Mouse (Mus musculus): ENCODE data around the gene C1qtnf2. TPM values are rescaled to one million over a fixed set of nuclear protein-coding genes. Genes with fewer than 3 reads are reported as not detected.

The C1qtnf2 gene
- polyA plus RNA-seq, 1 experiment from 2014 or later: 1.2 TPM

GRCm38 (mm10) chr11:43520521-43520920, 46.4 kb downstream of the C1qtnf2 start:
- Histone ChIP-seq H3K4me1 (peaks cover 16% of the 10 kb centered on the region), H3K4me3 (no peak overlapping the region), H3K9me3 (no peaks in the 10 kb centered on the region), H3K36me3 (replicated peaks) (no peaks in the 10 kb centered on the region), H3K27me3 (ENCODE audit: poor library complexity, severe bottlenecking) (peaks cover under 1% of the 10 kb centered on the region; the same call in 1 of the 2 replicates), H3K27ac (no peak overlapping the region)
- no peak for DNase-seq (ENCODE audit: extremely low spot score, low spot score)
- WGBS: 76% methylated on average over 3 of the region's 3 CpGs

GRCm38 (mm10) chr11:43528078-43528682, 54.1 kb downstream of the C1qtnf2 start:
- Histone ChIP-seq H3K4me3 (peak overlapping the region; percentile 67), H3K27ac (peak overlapping the region; percentile 99), H3K27me3 (ENCODE audit: poor library complexity, severe bottlenecking) (peaks cover 3% of the 10 kb centered on the region), H3K36me3 (replicated peaks) (peaks cover 31% of the 10 kb centered on the region), H3K9me3 (no peaks in the 10 kb centered on the region), H3K4me1 (peaks cover 43% of the 10 kb centered on the region)
- under 1% methylated on average over 25 of the region's 25 CpGs for WGBS
- no peak for DNase-seq (ENCODE audit: extremely low spot score, low spot score)

DNA sequence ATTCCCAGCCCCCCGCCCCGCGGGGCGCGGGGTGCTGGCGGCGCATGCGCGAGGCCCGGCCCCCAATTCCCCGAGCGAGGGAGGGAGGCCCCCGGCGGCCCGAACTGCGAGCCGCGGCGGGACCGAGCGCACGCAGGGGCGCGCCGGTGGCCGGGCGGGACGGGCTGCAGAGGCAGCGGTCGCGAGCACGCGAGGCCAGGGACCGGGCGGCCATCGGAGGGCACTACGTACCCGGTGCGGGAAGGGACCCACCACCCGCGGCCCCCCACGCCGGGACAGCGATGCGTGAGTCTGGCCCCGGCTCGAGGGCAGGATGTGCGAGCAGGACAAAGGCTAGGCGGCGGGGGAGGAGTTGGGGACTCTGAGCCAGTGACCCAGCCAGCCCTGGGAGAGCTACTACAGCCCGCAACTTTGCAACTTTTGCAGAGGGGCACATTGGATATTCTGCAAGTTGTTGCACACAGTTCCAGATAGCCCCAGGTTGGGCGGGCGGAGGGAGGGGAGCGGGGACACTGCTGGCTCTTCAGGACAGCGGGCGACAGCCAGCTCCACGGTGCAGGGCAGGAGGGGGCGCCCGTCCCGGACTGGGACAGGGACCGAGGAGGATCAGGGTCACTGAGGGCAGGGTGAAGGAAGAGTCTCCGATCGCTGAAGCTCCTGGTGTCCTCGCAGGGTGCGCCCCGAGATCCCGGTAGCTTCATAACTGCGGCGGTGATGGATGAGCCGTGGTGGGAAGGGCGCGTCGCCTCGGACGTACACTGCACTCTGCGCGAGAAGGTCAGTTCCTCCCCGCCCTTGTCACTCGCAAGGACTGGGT, 54.8 kb downstream of the C1qtnf2 start, which contains the start of gene Ccnjl:
Ccnjl (plus strand) TSS at position 102 of the 817 bp plus-strand sequence.
- Histone ChIP-seq H3K36me3 (replicated peaks) (peaks cover 38% of the 10 kb centered on the region), H3K27me3 (ENCODE audit: poor library complexity, severe bottlenecking) (peaks cover 3% of the 10 kb centered on the region), H3K4me3 (peak within 1 kb of the TSS; percentile 67), H3K9me3 (no peaks in the 10 kb centered on the region), H3K4me1 (peaks cover 43% of the 10 kb centered on the region), H3K27ac (peak within 1 kb of the TSS; percentile 99)
- DNase-seq (ENCODE audit: extremely low spot score, low spot score): peak; percentile 79
- under 1% methylated on average over 77 of the region's 79 CpGs for WGBS

GRCm38 (mm10) chr11:43530043-43530442, 56.0 kb downstream of the C1qtnf2 start:
- DNase-seq (ENCODE audit: extremely low spot score, low spot score): no peak
- Histone ChIP-seq H3K27ac (peak overlapping the region; percentile 99), H3K36me3 (replicated peaks) (peaks cover 50% of the 10 kb centered on the region), H3K4me1 (peaks cover 43% of the 10 kb centered on the region), H3K27me3 (ENCODE audit: poor library complexity, severe bottlenecking) (peaks cover 3% of the 10 kb centered on the region), H3K4me3 (peak overlapping the region; percentile 67), H3K9me3 (no peaks in the 10 kb centered on the region)
- WGBS: 10% methylated on average over 3 of the region's 3 CpGs

- no peak overlapping the region; the same call in 1 of the 2 replicates for H3K4me3 ChIP-seq
- no peaks in the 10 kb centered on the region for H3K9me3 ChIP-seq
- H3K4me1 ChIP-seq: peaks cover 48% of the 10 kb centered on the region
- DNase-seq (ENCODE audit: extremely low spot score, low spot score): no peak
- peaks cover 66% of the 10 kb centered on the region for H3K36me3 ChIP-seq (replicated peaks)
- WGBS: 68% methylated on average over 5 of the region's 5 CpGs
- H3K27me3 ChIP-seq (ENCODE audit: poor library complexity, severe bottlenecking): no peaks in the 10 kb centered on the region; the same call in 1 of the 2 replicates
- 0 out of 2 replicates have a peak overlapping the region, but pooled peaks have one; percentile 15 for H3K27ac ChIP-seq
These were observed 57.5 kb downstream of the C1qtnf2 start for GRCm38 (mm10) chr11:43531619-43532018.

DNA sequence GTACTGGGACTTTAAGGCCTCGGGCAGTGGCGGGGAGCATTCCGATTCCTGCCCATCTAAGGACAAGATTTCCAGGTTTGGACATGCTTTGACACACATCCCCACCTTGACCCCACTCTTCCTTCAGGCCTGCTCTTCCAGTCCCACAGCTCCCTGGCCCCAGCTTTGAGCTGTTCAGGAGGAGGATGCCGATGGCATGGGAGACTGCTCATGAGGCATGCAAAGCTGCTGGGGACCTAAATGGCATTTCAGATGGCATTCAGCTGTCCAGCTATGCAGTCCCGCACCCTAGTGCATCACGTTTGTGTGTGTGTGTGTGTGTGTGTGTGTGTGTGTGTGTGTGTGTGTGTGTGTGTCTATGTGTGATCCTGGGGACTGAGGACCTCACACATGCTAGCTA, 63.0 kb downstream of the C1qtnf2 start:
- Histone ChIP-seq H3K4me1 (peaks cover 54% of the 10 kb centered on the region), H3K27me3 (ENCODE audit: poor library complexity, severe bottlenecking) (no peaks in the 10 kb centered on the region), H3K4me3 (no peak overlapping the region), H3K36me3 (replicated peaks) (peaks cover 87% of the 10 kb centered on the region), H3K9me3 (no peaks in the 10 kb centered on the region), H3K27ac (no peak overlapping the region)
- WGBS: 81% methylated on average over 6 of the region's 6 CpGs
- DNase-seq (ENCODE audit: extremely low spot score, low spot score): no peak

GRCm38 (mm10) chr11:43539863-43540262, 65.8 kb downstream of the C1qtnf2 start:
- DNase-seq (ENCODE audit: extremely low spot score, low spot score): peak; percentile 33
- Histone ChIP-seq H3K4me3 (no peak overlapping the region; the same call in 1 of the 2 replicates), H3K9me3 (no peaks in the 10 kb centered on the region), H3K36me3 (replicated peaks) (peaks cover 87% of the 10 kb centered on the region), H3K27me3 (ENCODE audit: poor library complexity, severe bottlenecking) (no peaks in the 10 kb centered on the region), H3K27ac (peak overlapping the region; percentile 72), H3K4me1 (peaks cover 60% of the 10 kb centered on the region)
- 15% methylated on average over 6 of the region's 6 CpGs for WGBS

Other genes starting within 250 kb of the C1qtnf2 start
- 83.0 and 84.6 TPM in 2 replicates for gene Pttg1, start 48.0 kb upstream of the C1qtnf2 start, polyA plus RNA-seq (2016; fragmentation: Nextera tagmentation; extraction: Ambion mirVana)
- gene Slu7, start 40.5 kb upstream of the C1qtnf2 start, polyA plus RNA-seq (2016; fragmentation: Nextera tagmentation; extraction: Ambion mirVana): 52.0 and 53.7 TPM in 2 replicates
- 34.8 and 36.9 TPM in 2 replicates for gene Ccnjl, start 54.5 kb downstream of the C1qtnf2 start, polyA plus RNA-seq (2016; fragmentation: Nextera tagmentation; extraction: Ambion mirVana)
- 10.7 and 11.2 TPM in 2 replicates for gene 4933415A04Rik, start 112.8 kb downstream of the C1qtnf2 start, polyA plus RNA-seq (2016; fragmentation: Nextera tagmentation; extraction: Ambion mirVana)
- not detected in 2 replicates for gene Fabp6, start 127.3 kb downstream of the C1qtnf2 start, polyA plus RNA-seq (2016; fragmentation: Nextera tagmentation; extraction: Ambion mirVana)
- gene Pwwp2a, start 207.7 kb downstream of the C1qtnf2 start, polyA plus RNA-seq (2016; fragmentation: Nextera tagmentation; extraction: Ambion mirVana): 24.7 and 25.5 TPM in 2 replicates